Mouse (Mus musculus) kidney, postnatal 10 days (tissue): ENCODE measurements at regions not wholly inside any gene's neighbourhood (a gene's known extent, or its start where the extent isn't known, plus 50 kb on each side); places are given as distances from the start of the nearest gene placed in this dataset.

ENCODE experiments used
- DNase-seq: peaks from one replicate; pipeline ENCODE4 v3.0.0; 2021; ENCODE audit warnings: mixed read lengths

DNA sequence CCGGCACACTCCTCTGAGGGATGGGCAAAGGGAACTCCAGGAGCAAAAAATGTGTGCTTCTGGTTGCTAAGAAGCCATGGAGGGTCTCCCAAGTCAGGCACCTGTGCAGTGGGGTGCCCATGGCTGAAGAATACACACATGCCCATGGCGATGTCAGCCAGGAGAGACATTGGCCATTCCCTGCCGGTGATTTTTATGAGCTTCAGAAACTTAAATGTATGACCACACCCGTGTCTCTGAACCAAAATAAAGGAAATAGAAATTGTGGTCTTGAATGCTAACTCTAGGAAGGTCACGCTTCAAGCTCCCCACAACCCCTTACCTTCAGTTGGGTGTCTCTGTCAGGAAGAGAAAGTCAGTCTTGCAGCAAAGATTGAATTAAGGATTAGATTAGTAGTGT lies 56.0 kb upstream of the Map1b start:
- no peak for DNase-seq
